Mouse (Mus musculus) lung, postnatal 0 days (tissue): ENCODE measurements around the gene Osmr. TPM values are rescaled to one million over a fixed set of nuclear protein-coding genes. Genes with fewer than 3 reads are reported as not detected.

Experiments used
- ATAC-seq: fragments of 200-750 bp; cut with Nextera tagmentation; 2 replicates; pipeline ENCODE4 v1.8.0; 2017; ENCODE audit warnings: moderate library complexity
- DNase-seq: peaks from one replicate; pipeline ENCODE4 v3.0.0-alpha.2; 2016; ENCODE audit warnings: low spot score
- H3K27ac ChIP-seq: fragments of 300-500 bp; sonication (generic); 2 replicates; pipeline ENCODE4 v1.5.1; 2014; ENCODE audit warnings: antibody characterized with exemption, mild to moderate bottlenecking, low read length, mixed read lengths
- H3K27me3 ChIP-seq: fragments of 300-500 bp; sonication (generic); replicated peaks from 2 replicates; pipeline ENCODE4 v1.6.1; 2014; ENCODE audit warnings: low read length, mixed read lengths; ENCODE audit not compliant: insufficient read depth
- H3K36me3 ChIP-seq: fragments of 300-500 bp; sonication (generic); 2 replicates; pipeline ENCODE4 v1.6.1; 2014; ENCODE audit warnings: low read length, mixed read lengths; ENCODE audit not compliant: insufficient read depth
- H3K4me1 ChIP-seq: fragments of 300-500 bp; sonication (generic); 2 replicates; pipeline ENCODE4 v1.6.1; 2014; ENCODE audit warnings: antibody characterized with exemption, low read depth, low read length, mixed read lengths; ENCODE audit not compliant: insufficient read depth
- H3K4me2 ChIP-seq: fragments of 300-500 bp; sonication (generic); replicated peaks from 2 replicates; pipeline ENCODE4 v1.6.1; 2014; ENCODE audit warnings: low read depth, mild to moderate bottlenecking, low read length, moderate library complexity, mixed read lengths
- H3K4me3 ChIP-seq: fragments of 300-500 bp; sonication (generic); 2 replicates; pipeline ENCODE4 v1.5.1; 2014; ENCODE audit warnings: low read depth, low read length
- H3K9ac ChIP-seq: fragments of 300-500 bp; sonication (generic); replicated peaks from 2 replicates; pipeline ENCODE4 v1.6.1; 2014; ENCODE audit warnings: low read depth, mild to moderate bottlenecking
- H3K9me3 ChIP-seq: fragments of 300-500 bp; sonication (generic); 2 replicates; pipeline ENCODE4 v1.6.1; 2016; ENCODE audit warnings: low read length, mixed read lengths
- CTCF ChIP-seq: IDR thresholded peaks from 2 replicates; pipeline ENCODE4 v1.5.1; 2016; ENCODE audit warnings: antibody characterized with exemption, mild to moderate bottlenecking
- EP300 ChIP-seq: IDR thresholded peaks from 2 replicates; pipeline ENCODE4 v1.6.1; 2016; ENCODE audit warnings: antibody characterized with exemption, mild to moderate bottlenecking, control low read depth
- WGBS: fragments of 180-500 bp; shearing (Covaris S2); extraction: QIAGEN DNeasy Blood & Tissue Kit; methylation state at CpG from one replicate; pipeline ENCODE4 v1.1.7; 2014; 5-methylcytosine and 5-hydroxymethylcytosine counted together
- polyA plus RNA-seq: library from polyadenylated mRNA; unstranded; fragments of >200 nt; fragmentation: Nextera tagmentation; extraction: Ambion mirVana; gene quantifications from 2 replicates; pipeline ENCODE4 v1.2.1, GENCODE M21; 2015

Gene Osmr
- polyA plus RNA-seq, 1 experiment from 2014 or later: 8.2 TPM

GRCm38 (mm10) chr15:6871621-6872359 is 3.0 kb downstream of the Osmr start:
- Histone ChIP-seq H3K4me3 (no peak overlapping the region; the same call in 1 of the 2 replicates), H3K4me2 (peak overlapping the region; percentile 39)
- 0 out of 2 replicates have a peak, but pooled peaks have one; percentile 6 for ATAC-seq

GRCm38 (mm10) chr15:6866888-6867287 is 7.9 kb downstream of the Osmr start:
- Histone ChIP-seq H3K9ac (no peak overlapping the region), H3K27ac (no peak overlapping the region), H3K9me3 (no peaks in the 10 kb centered on the region), H3K4me3 (no peak overlapping the region), H3K4me1 (peaks cover 9% of the 10 kb centered on the region; the same call in 1 of the 2 replicates), H3K36me3 (no peaks in the 10 kb centered on the region), H3K4me2 (no peak overlapping the region), H3K27me3 (no peaks in the 10 kb centered on the region)
- DNase-seq: no peak
- no peak for ATAC-seq
- TF ChIP-seq CTCF (no peak), EP300 (no peak)
- 83% methylated on average over 6 of the region's 6 CpGs for WGBS

More at GRCm38 (mm10) chr15:6871621-6872359, 3.0 kb downstream of the Osmr start:
- peaks cover 13% of the 10 kb centered on the region; the same call in 1 of the 2 replicates for H3K4me1 ChIP-seq
- no peaks in the 10 kb centered on the region for H3K36me3 ChIP-seq
- WGBS: 26% methylated on average over 11 of the region's 11 CpGs
- no peaks in the 10 kb centered on the region for H3K27me3 ChIP-seq
- TF ChIP-seq CTCF: 0 out of 2 replicates have a peak, but pooled peaks have one; percentile 4
- TF ChIP-seq EP300: no peak
- no peak overlapping the region for H3K9ac ChIP-seq
- peak overlapping the region; percentile 20 for H3K27ac ChIP-seq
- no peaks in the 10 kb centered on the region for H3K9me3 ChIP-seq
- peak; percentile 26 for DNase-seq

- H3K4me2 ChIP-seq: no peak overlapping the region
- peak; percentile 19 for DNase-seq
- no peak overlapping the region for H3K4me3 ChIP-seq
- H3K9me3 ChIP-seq: no peaks in the 10 kb centered on the region
- peak overlapping the region; percentile 62 for H3K27ac ChIP-seq
- TF ChIP-seq CTCF (no peak), EP300 (no peak)
- H3K9ac ChIP-seq: no peak overlapping the region
- 75% methylated on average over 4 of the region's 4 CpGs for WGBS
- H3K36me3 ChIP-seq: no peaks in the 10 kb centered on the region
- ATAC-seq: peak; percentile 33; the same call in 1 of the 2 replicates
- H3K4me1 ChIP-seq: no peaks in the 10 kb centered on the region
- H3K27me3 ChIP-seq: no peaks in the 10 kb centered on the region
These were observed 12.6 kb downstream of the Osmr start for GRCm38 (mm10) chr15:6862125-6862524.

GRCm38 (mm10) chr15:6861617-6862016 is 13.2 kb downstream of the Osmr start:
- ATAC-seq (peak; percentile 86), DNase-seq (peak; percentile 83)
- no peaks in the 10 kb centered on the region for H3K36me3 ChIP-seq
- no peaks in the 10 kb centered on the region for H3K27me3 ChIP-seq
- no peak overlapping the region for H3K9ac ChIP-seq
- 39% methylated on average over 7 of the region's 7 CpGs for WGBS
- no peak overlapping the region for H3K4me2 ChIP-seq
- H3K4me1 ChIP-seq: no peaks in the 10 kb centered on the region
- H3K4me3 ChIP-seq: no peak overlapping the region
- no peak for TF ChIP-seq EP300
- H3K27ac ChIP-seq: peak overlapping the region; percentile 62
- H3K9me3 ChIP-seq: no peaks in the 10 kb centered on the region

GRCm38 (mm10) chr15:6859781-6860180 is 15.0 kb downstream of the Osmr start:
- Histone ChIP-seq H3K4me2 (no peak overlapping the region), H3K27ac (no peak overlapping the region), H3K9ac (no peak overlapping the region), H3K4me3 (no peak overlapping the region), H3K27me3 (no peaks in the 10 kb centered on the region), H3K9me3 (no peaks in the 10 kb centered on the region), H3K36me3 (no peaks in the 10 kb centered on the region), H3K4me1 (no peaks in the 10 kb centered on the region)
- ATAC-seq (no peak), DNase-seq (no peak)
- 84% methylated on average over 7 of the region's 7 CpGs for WGBS
- TF ChIP-seq EP300 (no peak), CTCF (no peak)

GRCm38 (mm10) chr15:6858871-6859270 is 15.9 kb downstream of the Osmr start:
- WGBS: 71% methylated on average over 4 of the region's 4 CpGs
- Histone ChIP-seq H3K4me2 (no peak overlapping the region), H3K27ac (no peak overlapping the region), H3K4me1 (no peaks in the 10 kb centered on the region), H3K27me3 (no peaks in the 10 kb centered on the region), H3K4me3 (no peak overlapping the region), H3K36me3 (no peaks in the 10 kb centered on the region), H3K9ac (no peak overlapping the region), H3K9me3 (no peaks in the 10 kb centered on the region)
- no peak for DNase-seq
- ATAC-seq: no peak
- TF ChIP-seq EP300 (no peak), CTCF (no peak)
